10 mouse cellular contexts compared by ENCODE assay signal in the genomic region with DNA sequence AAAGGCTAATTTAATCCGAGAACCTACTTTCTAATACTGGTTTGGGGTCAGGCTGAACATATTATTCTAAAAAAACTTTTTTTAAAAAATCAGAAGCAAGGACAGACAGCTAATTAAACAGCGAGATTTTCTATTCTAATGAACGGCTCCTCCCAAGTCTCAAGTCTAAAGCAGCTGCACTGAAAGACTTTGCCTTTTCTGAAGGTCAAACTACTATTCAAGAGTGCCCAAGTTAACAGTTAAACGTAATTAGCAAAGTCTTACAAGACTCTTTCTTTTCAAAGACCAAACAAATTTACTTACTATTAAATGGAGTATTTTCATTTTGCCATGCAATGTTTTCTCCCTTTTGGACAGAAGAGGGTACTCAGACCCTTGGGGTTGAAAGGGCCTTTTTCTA.
"Had no signal": no experiment of that assay in that cellular context is flagged by ENCODE, and none has a peak within 500 bp of the region (broad histone marks: within the 10 kb centered on the region; RNA-seq: fewer than 3 reads in every experiment).

No protein-coding gene starts in this region.

- H3K27ac ChIP-seq: neural tube, embryonic 13.5 days; neural tube, embryonic 15.5 days; stomach, embryonic 15.5 days; stomach, postnatal 0 days had no signal

- H3K4me2 ChIP-seq: neural tube, embryonic 13.5 days; neural tube, embryonic 15.5 days; stomach, embryonic 15.5 days had no signal

- H3K4me3 ChIP-seq: neural tube, embryonic 13.5 days; neural tube, embryonic 15.5 days; stomach, embryonic 15.5 days had no signal

- H3K36me3 ChIP-seq: neural tube, embryonic 13.5 days; neural tube, embryonic 15.5 days; stomach, embryonic 15.5 days had no signal

- H3K27me3 ChIP-seq: neural tube, embryonic 13.5 days; neural tube, embryonic 15.5 days; stomach, embryonic 15.5 days had no signal

- H3K9me3 ChIP-seq: neural tube, embryonic 13.5 days; neural tube, embryonic 15.5 days; stomach, embryonic 15.5 days had no signal

- H3K4me1 ChIP-seq: neural tube, embryonic 13.5 days; neural tube, embryonic 15.5 days; stomach, embryonic 15.5 days had no signal

- H3K9ac ChIP-seq: neural tube, embryonic 13.5 days; neural tube, embryonic 15.5 days; stomach, embryonic 15.5 days had no signal

- DNase-seq: retina, postnatal 1 day; right cerebral cortex, adult 18-20 months; right cerebral cortex, postnatal 14 days; right cerebral cortex, postnatal 25 days; right cerebral cortex, postnatal 4 days; spleen, adult 18-20 months had no signal
